Mouse (Mus musculus): ENCODE measurements around the gene Tmprss11a.

Tmprss11a gene

DNA sequence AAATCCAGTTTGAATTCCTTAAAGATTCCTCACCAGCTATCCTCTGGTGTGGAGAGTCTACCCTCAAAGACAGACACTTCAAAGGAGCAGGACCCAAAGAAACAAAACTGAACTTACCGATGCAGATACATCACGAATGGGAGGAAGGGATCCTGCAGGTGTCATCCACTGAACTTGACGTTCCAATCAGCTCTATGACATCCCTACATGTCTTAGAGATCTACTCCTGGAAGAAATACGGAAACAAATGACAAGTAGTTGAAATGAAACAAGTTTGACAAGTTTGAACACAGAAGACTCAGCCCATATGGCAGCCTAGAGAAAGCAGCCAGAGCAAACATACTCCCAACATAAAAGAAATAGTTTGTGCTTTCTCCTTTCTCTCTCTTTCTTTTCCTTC lies at the start of gene Tmprss11a:
TSS of gene Tmprss11a (minus strand) at position 101 of the 400 bp plus-strand sequence.
- DNase-seq = no peak

DNA sequence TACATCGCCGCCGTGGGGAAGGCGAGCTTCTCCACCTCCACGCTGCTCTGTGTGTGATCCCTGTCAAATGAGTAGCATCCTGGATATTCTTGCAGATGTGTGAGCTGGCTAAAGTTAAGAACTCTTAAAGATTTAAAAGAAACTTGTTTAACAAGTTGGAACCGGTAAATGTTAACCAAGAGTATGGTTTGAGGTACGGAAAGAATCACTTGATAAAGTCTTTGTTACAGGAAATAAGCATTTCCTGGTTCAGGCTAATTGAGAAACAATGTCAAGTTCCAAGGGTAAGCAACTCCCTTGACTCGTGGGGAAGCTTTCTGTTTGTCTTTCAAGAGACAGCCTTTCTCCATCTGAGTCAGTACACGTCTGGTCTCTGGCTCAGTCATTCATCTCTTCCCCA lies 49.7 kb upstream of the Tmprss11a start, which contains the start of gene Tmprss11g:
TSS of gene Tmprss11g (minus strand) at position 101 of the 400 bp plus-strand sequence.
- no peak for DNase-seq

DNA sequence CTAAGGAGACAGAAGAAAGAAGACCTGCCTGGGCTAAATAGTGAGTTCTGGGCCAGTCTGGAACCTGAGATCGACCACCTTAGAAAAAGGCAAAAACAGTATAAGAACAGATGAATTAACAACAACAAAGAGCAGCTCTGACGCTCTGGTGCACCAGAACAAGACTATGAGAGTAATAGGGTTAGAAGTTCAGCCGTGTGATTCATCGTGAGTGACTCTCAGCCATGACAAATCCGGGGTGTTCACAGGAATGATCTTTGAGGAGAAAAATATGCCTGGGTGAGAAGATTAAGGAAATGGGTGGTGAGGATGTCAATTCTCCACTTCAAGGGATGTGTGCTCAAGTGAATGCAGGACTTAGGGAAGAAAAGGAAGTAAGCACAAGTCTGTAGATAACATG lies 42.7 kb upstream of the Tmprss11a start:
- DNase-seq = no peak

DNA sequence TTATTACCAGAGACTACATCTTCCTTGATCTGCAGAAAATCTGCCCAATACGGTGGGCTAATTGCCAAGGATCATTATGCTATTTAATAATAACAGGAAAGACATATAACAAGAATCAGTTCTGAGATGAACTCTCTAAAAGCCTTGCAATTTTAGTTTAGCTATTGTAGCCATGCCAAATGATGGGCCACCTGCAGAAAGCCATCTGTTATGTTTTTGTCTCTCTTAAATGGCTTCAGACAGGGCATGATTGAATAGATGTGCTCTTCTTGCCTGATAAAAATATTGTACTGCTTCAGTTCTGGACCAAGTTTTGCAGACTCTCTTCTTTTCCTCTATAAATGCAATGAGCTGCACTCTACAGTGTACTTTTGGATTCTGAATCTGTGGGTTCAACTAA lies 24.7 kb upstream of the Tmprss11a start:
- DNase-seq = peak; percentile 18

DNA sequence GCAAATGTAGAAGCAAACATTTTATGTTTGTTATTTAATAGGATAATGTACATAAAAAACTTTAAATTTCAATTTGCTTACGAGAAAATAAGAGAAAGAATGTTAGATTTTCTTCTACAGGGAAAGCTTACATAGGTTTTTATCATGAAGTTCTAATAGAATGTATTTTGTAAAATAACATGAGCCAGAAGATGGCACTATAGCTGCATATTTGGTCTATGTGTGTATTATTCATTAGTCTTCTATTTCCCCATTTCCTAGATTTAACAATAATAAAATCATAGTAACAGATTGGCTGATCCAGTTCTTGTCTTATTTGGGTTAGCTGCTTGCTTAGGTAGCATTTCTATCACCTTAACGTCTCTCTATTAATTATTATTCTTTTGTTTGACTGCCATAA lies 13.8 kb upstream of the Tmprss11a start:
- no peak for DNase-seq

DNA sequence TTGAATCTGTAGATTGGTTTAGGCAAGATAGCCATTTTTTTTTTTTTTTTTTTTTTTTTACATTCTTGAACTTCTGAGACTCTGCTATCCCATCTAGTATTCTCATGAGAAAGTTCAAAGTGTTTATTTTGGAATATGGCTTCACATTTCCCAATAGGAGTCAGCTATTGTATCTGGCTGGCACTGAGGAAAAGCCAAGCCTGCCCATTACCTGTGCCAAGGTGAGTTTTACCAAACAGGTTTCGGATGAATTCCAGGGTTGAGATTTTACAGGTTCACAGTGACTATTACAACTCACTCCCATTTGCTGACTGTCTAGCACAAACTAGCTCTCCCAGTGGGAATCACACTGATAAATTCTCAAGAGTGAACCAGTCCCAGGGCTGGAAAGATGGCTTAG lies 13.2 kb upstream of the Tmprss11a start:
- DNase-seq = no peak

DNA sequence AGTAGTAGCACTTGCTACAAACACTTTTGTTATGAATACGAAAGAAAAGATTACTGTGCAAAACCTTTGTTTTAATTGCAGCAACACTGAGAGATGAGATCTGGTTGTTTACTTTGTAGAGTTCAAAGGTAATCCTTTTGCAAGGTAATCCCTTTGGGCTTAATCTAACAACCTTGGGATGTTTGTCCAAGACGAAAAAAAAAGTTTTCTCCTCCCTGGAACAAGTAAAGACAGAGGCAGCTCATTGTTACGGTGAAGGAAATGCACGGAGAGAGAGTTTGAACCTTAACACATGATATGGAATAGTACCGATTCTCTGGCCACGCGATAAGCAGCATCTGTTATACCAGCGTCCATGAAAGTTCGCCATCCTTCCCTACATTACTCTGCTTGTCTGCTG lies 5.1 kb upstream of the Tmprss11a start:
- no peak for DNase-seq

DNA sequence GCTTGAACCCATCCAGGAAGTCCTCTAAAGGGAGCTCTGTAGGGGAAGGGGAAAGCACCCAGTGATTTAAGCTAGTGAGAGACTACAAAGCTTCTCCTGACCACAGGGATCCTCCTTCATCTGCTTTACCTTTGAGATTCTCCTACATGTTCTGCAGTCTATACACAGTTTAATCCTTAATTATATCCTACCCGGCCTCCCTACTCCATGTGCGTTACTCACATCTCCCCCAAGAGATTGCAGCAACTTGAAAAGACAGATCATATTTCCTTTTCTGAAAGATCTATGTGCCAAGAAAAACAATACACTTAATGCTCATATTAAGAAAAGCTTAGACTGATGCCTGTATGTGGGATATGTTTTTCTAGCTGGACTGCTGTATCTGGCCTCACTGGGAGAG lies 29.5 kb downstream of the Tmprss11a start:
- no peak for DNase-seq

DNA sequence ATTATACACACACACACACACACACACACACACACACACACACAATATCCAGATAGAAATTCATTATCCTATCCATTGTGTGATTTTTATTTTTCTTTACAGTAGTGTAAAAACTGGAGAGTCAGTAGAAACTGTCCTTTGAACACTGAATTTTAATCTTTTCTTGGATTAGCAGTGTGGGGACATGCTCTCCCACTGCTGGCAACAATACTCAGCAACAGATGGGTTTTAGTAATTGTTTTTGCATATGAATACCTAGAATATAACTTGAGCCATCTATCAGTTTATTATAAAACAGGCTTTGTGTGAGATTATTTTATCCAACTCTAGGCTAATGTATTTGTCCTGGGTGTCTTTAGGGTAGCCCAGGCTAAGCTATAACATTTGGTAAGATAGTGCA lies 30.2 kb downstream of the Tmprss11a start:
- DNase-seq = no peak

DNA sequence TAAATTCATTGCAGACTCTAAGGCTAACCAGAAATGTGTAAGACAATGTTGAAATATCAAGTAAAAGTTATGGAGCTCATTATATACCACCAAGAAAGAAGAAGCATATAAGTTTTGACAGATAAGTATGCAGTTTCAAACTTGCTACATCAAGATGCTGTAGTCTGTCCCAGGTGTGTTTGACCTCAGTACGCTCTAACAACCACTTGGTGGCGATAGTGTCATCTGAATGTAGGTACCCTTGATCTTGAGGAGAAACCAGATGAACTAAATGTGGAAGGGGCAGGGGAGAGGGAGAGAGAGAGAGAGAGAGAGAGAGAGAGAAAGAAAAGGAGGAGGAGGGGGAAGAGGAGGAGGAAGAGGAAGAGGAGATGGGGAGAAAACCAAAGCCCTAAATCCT lies 36.1 kb downstream of the Tmprss11a start:
- no peak for DNase-seq

DNA sequence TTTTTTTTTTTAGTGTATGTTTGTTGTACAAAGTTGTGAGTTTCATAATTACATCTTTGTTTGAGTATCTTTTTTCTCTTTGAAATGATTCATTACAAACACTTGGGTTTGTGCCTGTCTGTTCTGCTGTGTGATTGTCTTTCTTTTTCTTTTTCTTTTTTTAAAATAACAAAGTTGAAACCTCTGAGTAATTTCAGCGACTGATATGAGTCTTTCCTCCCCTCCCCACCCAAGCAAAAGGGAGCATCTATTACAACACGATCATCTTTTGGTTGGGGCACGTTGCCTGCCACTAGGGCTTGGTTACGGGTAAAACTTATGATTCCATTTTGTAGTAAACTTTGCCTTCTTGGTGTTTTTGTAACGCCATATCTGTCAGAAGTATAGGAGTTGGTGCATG lies 37.7 kb downstream of the Tmprss11a start:
- DNase-seq = no peak

DNA sequence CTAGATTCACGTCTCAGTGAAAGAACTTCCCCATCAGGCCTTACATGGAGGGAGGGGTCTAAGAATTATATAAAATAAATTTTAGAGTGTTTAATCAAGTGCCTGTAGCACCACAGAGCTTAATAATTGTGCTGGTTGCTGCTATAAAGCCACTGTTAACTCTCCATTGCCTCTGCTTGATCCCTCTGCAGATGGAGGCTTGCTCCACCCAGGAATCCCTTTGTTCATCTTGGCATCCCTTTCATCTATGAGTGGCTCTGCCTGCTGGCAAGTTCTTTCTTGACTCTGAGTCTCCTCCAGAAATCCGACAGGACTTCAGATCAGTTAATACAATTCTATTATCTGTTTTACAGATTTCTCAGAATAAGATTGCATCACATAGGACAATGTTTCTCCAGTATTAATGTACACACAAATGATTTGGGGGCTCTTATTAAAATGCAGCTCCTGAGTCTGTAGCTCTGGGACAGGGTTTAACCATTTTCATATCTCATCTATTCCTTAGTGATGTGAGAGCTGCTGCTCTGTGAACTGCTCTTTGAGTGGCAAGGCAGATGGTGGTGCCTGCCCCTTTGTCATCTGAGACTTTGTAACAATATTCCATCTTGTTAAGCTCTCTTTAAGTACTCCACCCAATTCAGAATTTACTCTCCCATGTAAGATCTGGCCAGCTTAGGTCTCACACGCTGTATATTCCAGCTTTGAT lies 47.3 kb downstream of the Tmprss11a start:
- DNase-seq = no peak

DNA sequence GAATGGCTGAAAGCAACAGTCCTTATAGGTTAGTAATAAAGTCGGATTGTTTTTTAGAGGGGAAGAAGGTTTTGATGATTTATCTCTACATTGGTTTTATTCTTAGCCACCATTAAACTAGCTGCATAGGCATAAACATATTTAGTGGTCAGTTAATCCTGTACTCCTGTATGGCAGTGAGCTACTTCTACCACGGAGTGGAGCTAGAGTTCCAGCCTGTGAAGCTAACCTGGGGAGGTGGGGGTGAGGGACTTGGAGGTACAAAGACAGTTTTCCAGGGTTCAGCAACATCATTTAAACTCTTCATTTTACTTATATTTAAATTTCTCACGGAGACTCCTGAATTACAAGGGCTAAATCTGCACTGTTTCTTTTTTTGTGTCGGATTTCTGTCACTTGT lies 49.3 kb downstream of the Tmprss11a start:
- no peak for DNase-seq

DNA sequence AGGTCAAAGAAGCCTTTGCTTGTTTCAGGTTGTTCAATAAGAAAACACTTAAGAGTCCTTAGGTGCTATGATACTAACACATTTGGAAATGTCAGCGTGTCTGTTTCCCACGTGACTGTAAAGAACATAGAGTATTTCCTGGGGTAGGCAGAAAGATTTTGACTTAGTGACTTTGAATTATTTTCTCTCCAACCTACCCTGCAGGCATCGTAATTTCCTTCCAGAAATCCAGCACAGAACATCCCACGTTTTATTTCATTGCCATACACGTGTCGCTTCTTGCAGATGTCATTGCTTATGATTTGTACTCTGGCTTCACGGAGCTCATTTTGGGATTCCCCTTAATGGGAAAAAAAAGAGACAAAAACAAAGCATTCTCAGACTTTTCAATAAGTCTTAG lies 54.5 kb downstream of the Tmprss11a start:
- no peak for DNase-seq

DNA sequence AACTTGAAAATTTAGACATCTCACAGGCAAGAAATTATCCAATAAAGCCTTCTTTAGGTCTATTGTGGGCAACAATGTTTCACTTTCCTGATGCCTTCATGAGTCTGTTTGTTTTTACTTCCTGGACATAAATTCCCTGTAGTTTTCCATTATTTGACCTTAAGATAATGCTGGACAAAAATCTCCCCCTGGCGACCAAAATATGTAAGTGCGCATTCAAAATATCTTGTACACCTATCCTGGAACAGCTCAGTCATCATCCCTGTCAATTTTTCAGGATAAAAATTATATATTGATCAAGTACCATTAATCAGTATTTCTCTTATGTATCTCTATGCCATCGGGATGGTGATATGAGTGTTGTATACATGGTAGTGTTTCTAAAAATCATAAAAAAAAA lies 58.0 kb downstream of the Tmprss11a start:
- no peak for DNase-seq

DNA sequence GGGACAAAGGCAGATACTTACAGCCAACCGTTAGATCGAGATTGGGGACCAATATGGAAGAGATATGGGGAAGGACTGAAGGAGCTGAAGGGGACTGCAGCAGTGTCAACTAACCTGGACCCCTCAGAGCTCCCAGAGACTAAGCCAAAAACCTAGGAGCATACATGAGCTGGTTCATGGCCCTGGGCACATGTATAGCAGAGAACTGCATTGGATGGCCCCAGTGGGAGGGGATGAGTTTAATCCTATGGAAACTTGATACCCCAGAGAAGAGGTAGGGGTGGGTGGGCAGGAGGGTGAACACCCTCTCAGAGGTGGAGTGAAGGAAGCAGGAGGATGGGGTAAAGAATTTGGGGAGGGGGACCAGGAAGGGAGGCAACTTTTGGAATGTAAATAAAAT lies 60.8 kb downstream of the Tmprss11a start:
- no peak for DNase-seq

DNA sequence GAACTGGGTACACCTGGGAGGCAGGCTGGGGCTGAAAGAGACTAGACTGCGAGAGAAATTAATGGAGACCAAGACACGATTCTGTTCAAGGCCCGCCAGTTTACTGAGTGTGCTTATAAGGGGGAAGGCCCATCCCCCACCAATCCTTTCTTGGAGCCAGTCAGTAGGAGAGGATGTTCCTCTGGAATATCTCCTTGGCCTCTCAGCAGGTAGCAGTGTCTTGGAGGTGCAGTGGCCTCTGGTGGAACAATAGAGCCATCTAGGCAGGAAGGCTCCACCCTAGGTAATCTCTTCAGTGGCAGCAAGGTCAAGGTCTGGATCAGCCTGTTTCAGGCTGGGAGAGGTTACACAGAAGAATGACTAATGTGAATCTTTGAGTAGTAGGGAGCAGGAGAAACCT lies 61.6 kb downstream of the Tmprss11a start:
- DNase-seq = no peak

DNA sequence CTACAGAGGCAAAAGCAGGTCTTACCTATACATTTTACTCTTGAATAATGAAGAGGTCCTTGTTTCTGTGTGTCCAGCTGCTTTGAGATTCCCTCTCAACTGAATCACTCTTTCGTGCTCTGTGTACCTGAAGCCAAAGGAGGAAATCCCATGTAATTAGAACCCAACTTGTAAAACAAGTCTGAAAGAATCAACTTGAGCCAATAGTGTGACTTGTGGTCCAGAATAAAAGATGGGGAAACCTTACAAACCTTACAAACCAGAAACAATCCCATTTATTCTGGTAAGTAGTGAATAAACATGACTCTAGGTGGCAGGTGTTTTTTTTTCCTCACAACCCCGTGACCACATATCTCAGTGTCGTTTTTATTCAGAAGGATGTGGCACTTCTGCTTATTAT lies 95.5 kb downstream of the Tmprss11a start, which contains the start of gene Tmprss11d:
TSS of gene Tmprss11d (minus strand) at position 101 of the 400 bp plus-strand sequence.
- no peak for DNase-seq

Data from cerebellum, adult 11-12 months (tissue).